ENCODE assay signal across 31 mouse cellular contexts in the genomic region with DNA sequence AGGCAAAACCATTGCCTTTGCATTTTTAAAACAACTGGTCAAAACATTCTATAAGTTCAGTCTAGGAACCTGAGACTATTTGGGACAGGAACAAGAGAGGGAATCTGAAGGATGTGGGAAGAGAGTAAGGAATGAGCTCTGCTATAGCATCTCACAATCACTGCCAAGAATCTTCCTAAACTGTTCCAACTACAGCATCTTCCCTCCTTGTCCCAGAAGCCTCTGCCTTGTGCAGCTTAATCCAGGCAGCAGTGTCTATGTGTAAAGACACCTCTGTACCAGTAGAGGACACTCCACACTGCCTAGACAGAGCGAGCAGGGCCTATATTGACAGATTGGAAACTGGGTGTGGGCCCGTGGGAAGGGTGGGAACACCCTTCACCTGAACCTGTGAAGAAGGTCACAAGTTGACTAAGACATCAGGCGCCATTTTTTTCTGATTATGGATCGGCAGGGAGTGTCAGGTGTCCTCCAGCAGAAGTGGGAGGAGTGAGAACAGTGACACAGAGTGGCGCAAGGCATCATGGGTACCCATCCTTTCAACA. TPM values are rescaled to one million over a fixed set of nuclear protein-coding genes. Genes with fewer than 3 reads are reported as not detected.
DNase-seq lines count a peak whose midpoint lies in the region; ATAC-seq and TF ChIP-seq lines count a peak whose summit lies in the region.
"Had no signal": no experiment of that assay in that cellular context is flagged by ENCODE, and none has a peak within 500 bp of the region (broad histone marks: within the 10 kb centered on the region; RNA-seq: fewer than 3 reads in every experiment).

No protein-coding gene starts in this region.

- no peak overlapping the region for H3K27ac ChIP-seq in forebrain, postnatal 0 days (ENCODE audit: low read depth, low read length)
- no peak overlapping the region for H3K27ac ChIP-seq in forebrain, embryonic 13.5 days
- no peak overlapping the region for H3K27ac ChIP-seq in layer of hippocampus, adult 2 months
- H3K27ac ChIP-seq: hindbrain, embryonic 14.5 days; liver, embryonic 13.5 days; neural tube, embryonic 15.5 days; stomach, embryonic 15.5 days had no signal

- H3K4me3 ChIP-seq in forebrain, postnatal 0 days (ENCODE audit: low read depth, low read length) = no peak overlapping the region
- no peak overlapping the region for H3K4me3 ChIP-seq in forebrain, embryonic 13.5 days
- no peak overlapping the region for H3K4me3 ChIP-seq in layer of hippocampus, adult 2 months
- H3K4me3 ChIP-seq: heart, embryonic 12.5 days; liver, embryonic 13.5 days; megakaryocyte, embryonic 14.5 days; neural tube, embryonic 15.5 days; stomach, embryonic 15.5 days had no signal

- no peaks in the 10 kb centered on the region for H3K27me3 ChIP-seq in forebrain, postnatal 0 days (ENCODE audit: insufficient read depth, low read length)
- peaks cover 5% of the 10 kb centered on the region; the same call in 1 of the 2 replicates for H3K27me3 ChIP-seq in forebrain, embryonic 13.5 days
- H3K27me3 ChIP-seq: liver, embryonic 13.5 days; neural tube, embryonic 15.5 days; stomach, embryonic 15.5 days had no signal

- H3K36me3 ChIP-seq in forebrain, postnatal 0 days (ENCODE audit: insufficient read depth) = no peaks in the 10 kb centered on the region
- no peaks in the 10 kb centered on the region for H3K36me3 ChIP-seq in forebrain, embryonic 13.5 days (ENCODE audit: poor library complexity, severe bottlenecking)
- H3K36me3 ChIP-seq: heart, embryonic 12.5 days; liver, embryonic 13.5 days; neural tube, embryonic 15.5 days; stomach, embryonic 15.5 days had no signal

- DNase-seq in forebrain, postnatal 0 days = no peak
- DNase-seq in layer of hippocampus, adult 2 months (ENCODE audit: low spot score in 2 of 2) = no peak
- no peak for DNase-seq in layer of hippocampus, adult 9-11 months
- peak; percentile 3 for DNase-seq in 416B (ENCODE audit: low read depth)
- peak; percentile 61 for DNase-seq in R1 (ENCODE audit: low read depth, low spot score)
- no peak for DNase-seq in adrenal gland, adult 2 months
- no peak for DNase-seq in right cerebral cortex, adult 2 months (ENCODE audit: low spot score in 2 of 2)
- DNase-seq: adrenal gland, postnatal 14 days; cerebellum, adult 11 months; cerebellum, postnatal 10 days; embryo, embryonic 11 days; kidney, postnatal 14 days; liver, embryonic 13.5 days; thymus, postnatal 36 days had no signal

- 64% methylated on average over 5 of the region's 5 CpGs for WGBS in forebrain, postnatal 0 days
- WGBS in forebrain, embryonic 13.5 days = 60% methylated on average over 5 of the region's 5 CpGs

- no peaks in the 10 kb centered on the region for H3K9me3 ChIP-seq in forebrain, postnatal 0 days (ENCODE audit: low read length)
- no peaks in the 10 kb centered on the region for H3K9me3 ChIP-seq in forebrain, embryonic 13.5 days (replicated peaks)
- H3K9me3 ChIP-seq: heart, embryonic 12.5 days; liver, embryonic 13.5 days; megakaryocyte, embryonic 14.5 days; neural tube, embryonic 15.5 days; stomach, embryonic 15.5 days had no signal

- no peak overlapping the region for H3K9ac ChIP-seq in forebrain, postnatal 0 days
- no peak overlapping the region for H3K9ac ChIP-seq in forebrain, embryonic 13.5 days
- H3K9ac ChIP-seq: heart, embryonic 12.5 days; hindbrain, embryonic 14.5 days; liver, embryonic 13.5 days; neural tube, embryonic 15.5 days; stomach, embryonic 15.5 days had no signal

- H3K4me1 ChIP-seq in forebrain, postnatal 0 days (ENCODE audit: insufficient read depth) = no peaks in the 10 kb centered on the region
- peaks cover 4% of the 10 kb centered on the region; the same call in 1 of the 2 replicates for H3K4me1 ChIP-seq in forebrain, embryonic 13.5 days
- H3K4me1 ChIP-seq: heart, embryonic 12.5 days; liver, embryonic 13.5 days; neural tube, embryonic 15.5 days; stomach, embryonic 15.5 days had no signal

- ATAC-seq in forebrain, postnatal 0 days = no peak
- no peak for ATAC-seq in forebrain, embryonic 13.5 days
- ATAC-seq: activated CD4-positive, CD25-positive, alpha-beta regulatory T cell, adult 4 months; forebrain, embryonic 16.5 days; intestine, embryonic 16.5 days; midbrain, embryonic 16.5 days had no signal

- H3K4me2 ChIP-seq in forebrain, postnatal 0 days (ENCODE audit: low read depth) = no peak overlapping the region
- H3K4me2 ChIP-seq in forebrain, embryonic 13.5 days = no peak overlapping the region
- H3K4me2 ChIP-seq: heart, embryonic 12.5 days; hindbrain, embryonic 14.5 days; liver, embryonic 13.5 days; neural tube, embryonic 15.5 days; stomach, embryonic 15.5 days had no signal

- TF ChIP-seq CTCF in forebrain, postnatal 0 days (IDR thresholded peaks at IDR 0.05; ENCODE audit: low read depth) = peak; percentile 13; the same call in 1 of the 2 replicates
- peak; percentile 27; the same call in 1 of the 2 replicates for TF ChIP-seq CTCF in layer of hippocampus, adult 2 months (conservative IDR thresholded peaks at IDR 0.05)

RNA-seq across cellular contexts. Expression of a gene that starts 15.7 kb away (rescaled TPM):
- total RNA-seq in forebrain, postnatal 0 days (2014; rRNA removed) = 9.2 and 12.3 TPM in 2 replicates
- polyA plus RNA-seq in forebrain, postnatal 0 days (2015; fragmentation: Nextera tagmentation; extraction: Ambion mirVana) = 18.1 and 20.9 TPM in 2 replicates
- polyA plus RNA-seq in forebrain, embryonic 13.5 days (2015; fragmentation: Nextera tagmentation; extraction: Ambion mirVana) = 3.5 and 3.9 TPM in 2 replicates
- total RNA-seq in layer of hippocampus, adult 2 months (2021) = 1 to 10 TPM; 1.6 to 3.9 TPM
- under 1 TPM; 0.10 to 0.17 TPM for total RNA-seq in adrenal gland, adult 2 months (2021)
- polyA plus RNA-seq in adrenal gland, adult 2 months (2012; rRNA removed) = 0.68 and 1.2 TPM in 2 replicates
- total RNA-seq: gastrocnemius, adult 8-10 months; granulocyte monocyte progenitor cell, adult 5-6 weeks; heart, postnatal 25 days had no signal
- polyA plus RNA-seq: activated CD4-positive, CD25-positive, alpha-beta regulatory T cell, adult 4 months; liver, embryonic 13.5 days had no signal

RNA-seq across cellular contexts. Expression of a gene that starts 16.9 kb away (rescaled TPM):
- 0.15 and 0.29 TPM in 2 replicates for total RNA-seq in forebrain, postnatal 0 days (2014; rRNA removed)
- 0.05 and 0.11 TPM in 2 replicates for polyA plus RNA-seq in forebrain, postnatal 0 days (2015; fragmentation: Nextera tagmentation; extraction: Ambion mirVana)
- polyA plus RNA-seq in forebrain, embryonic 13.5 days (2015; fragmentation: Nextera tagmentation; extraction: Ambion mirVana) = not detected in 2 replicates
- total RNA-seq in layer of hippocampus, adult 2 months (2021) = 1 to 10 TPM; 7.0 to 8.0 TPM
- total RNA-seq in adrenal gland, adult 2 months (2021) = not detected
- not detected in 2 replicates for polyA plus RNA-seq in adrenal gland, adult 2 months (2012; rRNA removed)
- total RNA-seq: adrenal gland, postnatal 14 days; gastrocnemius, adult 8-10 months; granulocyte monocyte progenitor cell, adult 5-6 weeks; heart, postnatal 25 days had no signal
- polyA plus RNA-seq: activated CD4-positive, CD25-positive, alpha-beta regulatory T cell, adult 4 months; embryonic facial prominence, embryonic 14.5 days; heart, embryonic 12.5 days; hindbrain, embryonic 14.5 days; intestine, embryonic 16.5 days; limb, embryonic 11.5 days; liver, embryonic 13.5 days; midbrain, embryonic 16.5 days; neural tube, embryonic 15.5 days; stomach, embryonic 15.5 days had no signal

RNA-seq across cellular contexts. Expression of a gene that starts 32.7 kb away (rescaled TPM):
- 0.24 and 0.38 TPM in 2 replicates for total RNA-seq in forebrain, postnatal 0 days (2014; rRNA removed)
- 0.54 and 0.69 TPM in 2 replicates for polyA plus RNA-seq in forebrain, postnatal 0 days (2015; fragmentation: Nextera tagmentation; extraction: Ambion mirVana)
- 0.59 and 0.66 TPM in 2 replicates for polyA plus RNA-seq in forebrain, embryonic 13.5 days (2015; fragmentation: Nextera tagmentation; extraction: Ambion mirVana)
- 1 to 10 TPM; 6.3 to 8.0 TPM for total RNA-seq in layer of hippocampus, adult 2 months (2021)
- total RNA-seq in adrenal gland, adult 2 months (2021) = not detected
- polyA plus RNA-seq in adrenal gland, adult 2 months (2012; rRNA removed) = not detected in 2 replicates
- total RNA-seq: adrenal gland, postnatal 14 days; gastrocnemius, adult 8-10 months; granulocyte monocyte progenitor cell, adult 5-6 weeks; heart, postnatal 25 days had no signal
- polyA plus RNA-seq: activated CD4-positive, CD25-positive, alpha-beta regulatory T cell, adult 4 months; heart, embryonic 12.5 days; intestine, embryonic 16.5 days; limb, embryonic 11.5 days; liver, embryonic 13.5 days; stomach, embryonic 15.5 days had no signal

RNA-seq across cellular contexts. Expression of a gene that starts 34.6 kb away (rescaled TPM):
- total RNA-seq in forebrain, postnatal 0 days (2014; rRNA removed) = 3.7 and 7.7 TPM in 2 replicates
- 1.5 and 2.1 TPM in 2 replicates for polyA plus RNA-seq in forebrain, postnatal 0 days (2015; fragmentation: Nextera tagmentation; extraction: Ambion mirVana)
- polyA plus RNA-seq in forebrain, embryonic 13.5 days (2015; fragmentation: Nextera tagmentation; extraction: Ambion mirVana) = 0.19 and 0.65 TPM in 2 replicates
- total RNA-seq in layer of hippocampus, adult 2 months (2021) = 10 to 100 TPM; 13.3 to 16.2 TPM
- not detected for total RNA-seq in adrenal gland, adult 2 months (2021)
- not detected in 2 replicates for polyA plus RNA-seq in adrenal gland, adult 2 months (2012; rRNA removed)
- total RNA-seq: adrenal gland, postnatal 14 days; gastrocnemius, adult 8-10 months; granulocyte monocyte progenitor cell, adult 5-6 weeks; heart, postnatal 25 days had no signal
- polyA plus RNA-seq: activated CD4-positive, CD25-positive, alpha-beta regulatory T cell, adult 4 months; heart, embryonic 12.5 days; limb, embryonic 11.5 days; liver, embryonic 13.5 days had no signal

RNA-seq across cellular contexts. Expression of a gene that starts 48.6 kb away (rescaled TPM):
- not detected in 2 replicates for total RNA-seq in forebrain, postnatal 0 days (2014; rRNA removed)
- not detected in 2 replicates for polyA plus RNA-seq in forebrain, postnatal 0 days (2015; fragmentation: Nextera tagmentation; extraction: Ambion mirVana)
- not detected in 2 replicates for polyA plus RNA-seq in forebrain, embryonic 13.5 days (2015; fragmentation: Nextera tagmentation; extraction: Ambion mirVana)
- not detected for total RNA-seq in layer of hippocampus, adult 2 months (2021)
- total RNA-seq in adrenal gland, adult 2 months (2021) = not detected
- not detected in 2 replicates for polyA plus RNA-seq in adrenal gland, adult 2 months (2012; rRNA removed)
- total RNA-seq: adrenal gland, postnatal 14 days; gastrocnemius, adult 8-10 months; granulocyte monocyte progenitor cell, adult 5-6 weeks; heart, postnatal 25 days; layer of hippocampus, adult 8-10 months; left cerebral cortex, adult 18-20 months had no signal
- polyA plus RNA-seq: activated CD4-positive, CD25-positive, alpha-beta regulatory T cell, adult 4 months; forebrain, embryonic 16.5 days; heart, embryonic 12.5 days; hindbrain, embryonic 14.5 days; intestine, embryonic 16.5 days; limb, embryonic 11.5 days; liver, embryonic 13.5 days; midbrain, embryonic 16.5 days; neural tube, embryonic 15.5 days; stomach, embryonic 15.5 days had no signal

Comparison
In these comparisons a context has a peak if more than half of its experiments do, and no peak if none do; other contexts are left out.
1. DNase-seq: peak in 416B (single experiment) and R1 (single experiment); none in forebrain, postnatal 0 days (single experiment), layer of hippocampus, adult 2 months (0 of 2), layer of hippocampus, adult 9-11 months (single experiment), adrenal gland, adult 2 months (single experiment) and right cerebral cortex, adult 2 months (0 of 2).